19 mouse cellular contexts compared by ENCODE assay signal in the genomic region with DNA sequence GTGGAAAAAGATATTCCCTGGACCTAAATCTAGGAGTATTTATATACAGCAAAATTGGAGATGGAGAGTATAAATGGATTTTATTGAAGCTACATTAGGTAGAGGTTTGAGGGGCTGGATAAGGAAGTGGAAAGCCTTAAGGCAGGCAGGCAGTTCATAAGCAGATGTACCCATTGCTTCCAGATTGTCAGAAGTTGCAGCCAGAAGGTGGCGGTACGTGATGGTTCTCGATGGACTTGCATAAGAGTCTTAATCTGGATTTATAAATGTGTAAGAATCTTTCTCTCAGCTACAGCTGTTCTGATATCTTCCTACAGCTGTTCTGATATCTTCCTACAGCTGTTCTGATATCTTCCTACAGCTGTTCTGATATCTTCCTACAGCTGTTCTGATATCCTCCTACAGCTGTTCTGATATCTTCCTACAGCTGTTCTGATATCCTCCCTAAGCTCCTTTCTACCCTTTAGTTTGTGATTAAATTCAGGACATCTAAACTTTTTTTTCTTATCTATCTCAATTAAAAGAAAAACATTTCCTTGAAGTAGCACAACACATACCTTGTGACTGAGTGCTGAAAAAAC.
A peak's percentile ranks its signal among the peaks of the same experiment; 100 is the strongest.
DNase-seq lines count a peak whose midpoint lies in the region; ATAC-seq and TF ChIP-seq lines count a peak whose summit lies in the region.
"Had no signal": no experiment of that assay in that cellular context is flagged by ENCODE, and none has a peak within 500 bp of the region (broad histone marks: within the 10 kb centered on the region; RNA-seq: fewer than 3 reads in every experiment).

No protein-coding gene starts in this region.

- H3K9ac ChIP-seq in liver, embryonic 14.5 days (replicated peaks), result no peak overlapping the region
- H3K9ac ChIP-seq in liver, embryonic 11.5 days (ENCODE audit: low read depth, low read length), result no peak overlapping the region
- no peak overlapping the region for H3K9ac ChIP-seq in MEL (ENCODE audit: control insufficient read depth, low read depth, low read length, poor library complexity, severe bottlenecking)
- H3K9ac ChIP-seq: heart, embryonic 12.5 days; hindbrain, embryonic 12.5 days had no signal

- no peak overlapping the region for H3K4me3 ChIP-seq in liver, embryonic 14.5 days (ENCODE audit: insufficient read depth in 1 of 2, low read depth in 2 of 2, low read length in 2 of 2)
- H3K4me3 ChIP-seq in liver, embryonic 11.5 days (ENCODE audit: low read depth, low read length), result no peak overlapping the region
- no peak overlapping the region for H3K4me3 ChIP-seq in MEL (ENCODE audit: control insufficient read depth in 1 of 2, insufficient read depth in 1 of 2, low read depth in 2 of 2, low read length in 2 of 2)
- H3K4me3 ChIP-seq: embryonic facial prominence, embryonic 10.5 days; heart, embryonic 12.5 days; hindbrain, embryonic 12.5 days had no signal

- intact Hi-C loops in heart, postnatal 25 days (cut with DNase I), result no loop called here

- TF ChIP-seq CTCF in liver, embryonic 14.5 days (IDR thresholded peaks at IDR 0.05; ENCODE audit: low read depth), result no peak
- TF ChIP-seq CTCF in MEL (IDR thresholded peaks at IDR 0.05 in 2 of 3, conservative IDR thresholded peaks at IDR 0.05 in 1 of 3; ENCODE audit: control insufficient read depth in 1 of 3, insufficient read depth in 1 of 3, low read depth in 2 of 3, low read length in 3 of 3, poor library complexity in 1 of 3, severe bottlenecking in 1 of 3), result no peak; a peak in 1 of 6 replicates

- H3K27me3 ChIP-seq in liver, embryonic 14.5 days (ENCODE audit: control insufficient read depth, insufficient read depth, low read length), result no peaks in the 10 kb centered on the region
- H3K27me3 ChIP-seq in liver, embryonic 11.5 days (replicated peaks; ENCODE audit: control insufficient read depth, insufficient read depth, low read length), result no peaks in the 10 kb centered on the region
- no peaks in the 10 kb centered on the region for H3K27me3 ChIP-seq in MEL (ENCODE audit: control insufficient read depth in 1 of 2, insufficient read depth in 2 of 2, low read length in 2 of 2)
- H3K27me3 ChIP-seq: heart, embryonic 12.5 days; hindbrain, embryonic 12.5 days; Patski had no signal

- peak; percentile 84 for DNase-seq in heart, adult 11 months
- no peak for DNase-seq in heart, postnatal 25 days (ENCODE audit: low spot score)
- no peak for DNase-seq in liver, embryonic 14.5 days (ENCODE audit: low read depth in 3 of 3, low spot score in 3 of 3)
- no peak for DNase-seq in liver, embryonic 11.5 days (ENCODE audit: low spot score)
- DNase-seq in MEL (ENCODE audit: low read depth, low spot score), result peak; percentile 22
- no peak for DNase-seq in layer of hippocampus, adult 9-10 months (ENCODE audit: low spot score)
- DNase-seq in right cerebral cortex, postnatal 4 days, result no peak
- DNase-seq: adrenal gland, postnatal 14 days; cerebellum, adult 2 months; cerebellum, postnatal 10 days; heart, postnatal 36 days had no signal

- no peak overlapping the region for H3K4me2 ChIP-seq in liver, embryonic 14.5 days (ENCODE audit: low read depth)
- no peak overlapping the region for H3K4me2 ChIP-seq in liver, embryonic 11.5 days
- H3K4me2 ChIP-seq: heart, embryonic 12.5 days; hindbrain, embryonic 12.5 days had no signal

- H3K9me3 ChIP-seq in liver, embryonic 14.5 days (ENCODE audit: control insufficient read depth, low read length), result no peaks in the 10 kb centered on the region
- no peaks in the 10 kb centered on the region for H3K9me3 ChIP-seq in liver, embryonic 11.5 days (ENCODE audit: control insufficient read depth, low read length)
- no peaks in the 10 kb centered on the region for H3K9me3 ChIP-seq in MEL (replicated peaks; ENCODE audit: insufficient read depth, low read length)
- H3K9me3 ChIP-seq: embryonic facial prominence, embryonic 10.5 days; heart, embryonic 12.5 days; hindbrain, embryonic 12.5 days had no signal

- no peak overlapping the region for H3K27ac ChIP-seq in liver, embryonic 14.5 days
- H3K27ac ChIP-seq in liver, embryonic 11.5 days (ENCODE audit: low read depth, low read length), result no peak overlapping the region
- no peak overlapping the region for H3K27ac ChIP-seq in MEL (ENCODE audit: control insufficient read depth, low read depth, low read length)
- H3K27ac ChIP-seq: embryonic facial prominence, embryonic 10.5 days; hindbrain, embryonic 12.5 days had no signal

- no peaks in the 10 kb centered on the region for H3K79me2 ChIP-seq in MEL (ENCODE audit: control insufficient read depth, insufficient read depth, low read length, poor library complexity)

- 69% methylated on average over 3 of the region's 3 CpGs for WGBS in liver, embryonic 14.5 days (ENCODE audit: insufficient replicate concordance)
- WGBS in liver, embryonic 11.5 days, result 95% methylated on average over 3 of the region's 3 CpGs

- peaks cover 3 to 12% of the 10 kb centered on the region in 2 experiments; a peak in 3 of 4 replicates for H3K4me1 ChIP-seq in liver, embryonic 14.5 days (replicated peaks; ENCODE audit: control insufficient read depth in 2 of 2, insufficient read depth in 2 of 2, low read length in 1 of 2)
- H3K4me1 ChIP-seq in liver, embryonic 11.5 days (replicated peaks; ENCODE audit: control insufficient read depth, insufficient read depth, low read length), result peaks cover 2% of the 10 kb centered on the region; the same call in 1 of the 2 replicates
- no peaks in the 10 kb centered on the region; a peak in 1 of 4 replicates for H3K4me1 ChIP-seq in MEL (ENCODE audit: control insufficient read depth in 1 of 2, insufficient read depth in 2 of 2, low read length in 2 of 2)

- no peaks in the 10 kb centered on the region for H3K36me3 ChIP-seq in liver, embryonic 14.5 days (replicated peaks; ENCODE audit: control insufficient read depth, insufficient read depth, low read depth)
- no peaks in the 10 kb centered on the region for H3K36me3 ChIP-seq in liver, embryonic 11.5 days (ENCODE audit: control insufficient read depth, insufficient read depth, low read length)
- peaks cover 0 to 5% of the 10 kb centered on the region in 2 experiments; a peak in 2 of 4 replicates for H3K36me3 ChIP-seq in MEL (ENCODE audit: control insufficient read depth in 1 of 2, insufficient read depth in 2 of 2, low read length in 2 of 2)
- H3K36me3 ChIP-seq: embryonic facial prominence, embryonic 10.5 days; G1E; heart, embryonic 12.5 days; hindbrain, embryonic 12.5 days had no signal

- TF ChIP-seq RAD21 in MEL (IDR thresholded peaks at IDR 0.05; ENCODE audit: low read depth, low read length), result no peak

- no peak for ATAC-seq in liver, embryonic 14.5 days (ENCODE audit: insufficient read depth)
- ATAC-seq in liver, embryonic 11.5 days (replicated peaks; ENCODE audit: low FRiP score), result no peak
- peak; percentile 66 for ATAC-seq in megakaryocyte-erythroid progenitor cell, adult 5-6 weeks (replicated peaks; ENCODE audit: low FRiP score, low TSS enrichment, poor library complexity, severe bottlenecking)
- ATAC-seq: activated CD4-positive, CD25-positive, alpha-beta regulatory T cell, adult 4 months; forebrain, embryonic 14.5 days; Patski had no signal

- TF ChIP-seq POLR2A in MEL (IDR thresholded peaks at IDR 0.05; ENCODE audit: control insufficient read depth in 1 of 2, insufficient read depth in 1 of 2, low read depth in 1 of 2, low read length in 2 of 2, poor library complexity in 1 of 2), result no peak

- TF ChIP-seq EP300 in liver, embryonic 14.5 days (IDR thresholded peaks at IDR 0.05; ENCODE audit: low read depth), result peak; percentile 57; the same call in 1 of the 2 replicates
- peak; percentile 41 to 63; a peak in 3 of 4 replicates for TF ChIP-seq EP300 in MEL (IDR thresholded peaks at IDR 0.05; ENCODE audit: low read depth in 1 of 2, low read length in 2 of 2)

TF ChIP-seq in MEL, 35 proteins besides CTCF, POLR2A, EP300 and RAD21:
- TF ChIP-seq TCF12 (IDR thresholded peaks at IDR 0.05; ENCODE audit: low read depth, low read length), result peak; percentile 82
- TF ChIP-seq SMC3 (IDR thresholded peaks at IDR 0.05; ENCODE audit: low read depth, low read length), result no peak
- TF ChIP-seq ETS1 (IDR thresholded peaks at IDR 0.05; ENCODE audit: low read depth, low read length), result peak; percentile 99
- 0 out of 2 replicates have a peak, but pooled peaks have one; percentile 22 for TF ChIP-seq TAL1 (IDR thresholded peaks at IDR 0.05; ENCODE audit: low read length)
- peak; percentile 81 for TF ChIP-seq GATA1 (IDR thresholded peaks at IDR 0.05; ENCODE audit: low read depth, low read length)

Comparison
In these comparisons a context has a peak if more than half of its experiments do, and no peak if none do; other contexts are left out.
1. DNase-seq: peak in heart, adult 11 months (single experiment) and MEL (single experiment); none in heart, postnatal 25 days (single experiment), liver, embryonic 14.5 days (0 of 3), liver, embryonic 11.5 days (single experiment), layer of hippocampus, adult 9-10 months (single experiment) and right cerebral cortex, postnatal 4 days (single experiment).